Mouse (Mus musculus) forelimb bud, embryonic 11.5 days (tissue): ENCODE results near the gene Frmpd4.

Experiments
- DNase-seq: peaks from one replicate; pipeline ENCODE4 v3.0.0-alpha.2; 2012; ENCODE audit warnings: low read depth, low spot score

The Frmpd4 gene

DNA sequence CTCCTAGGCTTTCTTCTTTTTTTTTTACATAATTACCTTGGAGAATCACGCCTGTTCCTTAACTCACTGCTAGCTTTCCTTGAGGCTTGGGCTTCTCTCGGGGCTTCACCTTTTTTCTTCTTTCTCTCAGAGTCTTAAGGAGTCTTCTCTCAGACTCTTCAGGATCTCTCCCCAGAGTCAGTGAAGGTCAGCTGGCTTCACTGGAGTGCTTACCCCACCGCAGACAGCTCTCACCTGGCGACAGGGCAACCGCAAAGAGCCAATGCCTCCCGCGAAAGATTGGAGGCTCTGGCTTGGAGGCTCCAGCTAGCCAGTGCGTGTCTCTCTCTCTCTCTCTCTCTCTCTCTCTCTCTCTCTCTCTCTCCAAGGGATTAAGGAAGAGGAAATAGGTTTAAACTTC, 453.0 kb downstream of the Frmpd4 start:
- no peak for DNase-seq

- no peak for DNase-seq
Measured at GRCm38 (mm10) chrX:168123589-168123965, 453.5 kb downstream of the Frmpd4 start.

DNA sequence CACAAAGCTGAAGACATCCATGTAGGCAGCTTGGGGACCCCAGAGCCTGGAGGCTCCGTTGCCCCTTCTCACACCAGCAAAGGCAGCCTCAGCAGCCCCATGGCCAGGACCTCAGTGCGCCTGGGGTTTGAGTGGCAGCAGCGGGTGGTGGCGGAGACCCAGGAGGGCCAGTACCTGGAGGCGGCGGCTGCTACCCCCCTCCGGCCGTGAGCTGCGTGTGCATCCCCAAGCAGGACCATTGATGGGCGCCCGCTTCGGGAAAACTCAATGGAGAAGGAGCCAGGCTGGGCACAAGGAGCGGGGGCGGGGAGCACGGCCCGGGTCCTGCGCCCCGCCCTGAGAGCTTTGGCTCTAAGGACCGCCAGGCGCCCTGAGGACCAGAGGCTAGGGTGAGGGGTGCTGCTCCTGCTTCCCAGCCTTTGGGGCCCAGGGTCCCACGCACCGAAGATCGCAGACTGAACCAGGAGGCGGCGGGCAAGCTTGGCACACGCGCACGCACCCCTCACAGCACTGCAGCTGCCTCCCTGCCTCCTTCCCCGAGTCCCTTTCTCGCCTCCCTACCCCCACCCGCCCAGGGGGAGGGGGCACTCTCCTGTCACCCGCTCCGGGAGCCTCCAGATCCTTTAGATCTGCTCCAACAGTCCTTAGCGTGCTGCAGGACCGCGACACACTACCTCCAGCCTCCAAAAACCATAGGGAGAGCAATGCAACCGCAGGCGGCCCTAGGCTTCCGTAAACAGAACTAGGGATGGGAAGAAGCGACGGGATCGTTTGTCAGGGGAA, 454.0 kb downstream of the Frmpd4 start:
- DNase-seq = no peak

DNA sequence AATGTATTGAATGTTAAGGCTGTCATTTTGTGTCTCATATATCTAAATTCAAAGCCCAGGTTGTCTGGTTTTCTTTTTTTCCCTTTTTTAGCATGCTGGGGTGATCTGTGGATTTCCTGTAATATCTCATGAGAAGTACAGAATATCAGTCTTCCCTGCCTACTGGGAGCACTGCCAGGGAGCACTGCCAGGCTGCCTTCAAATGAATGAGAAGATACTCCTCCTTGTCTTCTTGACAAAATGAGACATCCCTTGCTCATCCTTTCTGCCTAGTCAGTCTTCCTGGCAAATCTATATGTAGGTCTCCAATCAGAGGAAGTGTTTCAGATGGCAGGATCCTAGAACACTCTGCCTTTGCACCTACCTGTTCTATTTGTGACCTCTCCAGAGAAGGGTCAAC, 535.4 kb downstream of the Frmpd4 start:
- DNase-seq = no peak

GRCm38 (mm10) chrX:168020574-168021145, 556.4 kb downstream of the Frmpd4 start:
- no peak for DNase-seq

GRCm38 (mm10) chrX:168017792-168018191, 559.2 kb downstream of the Frmpd4 start:
- DNase-seq = no peak

DNA sequence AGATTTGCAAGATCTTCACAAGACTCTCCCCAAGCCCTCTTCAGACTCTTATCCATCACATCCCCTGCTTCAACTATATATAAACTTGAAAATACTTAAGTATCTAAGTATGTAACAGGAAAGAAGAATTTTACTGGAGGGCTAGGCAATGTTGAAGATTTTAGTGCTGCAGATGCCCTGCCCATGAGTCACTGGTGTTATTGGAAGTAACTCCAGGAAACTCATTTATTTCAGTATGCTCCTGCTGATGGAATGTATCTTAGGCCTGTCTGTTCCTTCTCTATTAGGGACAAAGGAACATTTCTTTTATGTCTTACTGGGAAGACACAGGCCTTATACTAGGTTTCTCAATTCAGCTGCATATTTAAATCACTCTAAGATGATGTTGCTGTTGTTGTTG, 592.2 kb downstream of the Frmpd4 start:
- no peak for DNase-seq

GRCm38 (mm10) chrX:167951207-167951606, 625.8 kb downstream of the Frmpd4 start:
- DNase-seq = no peak

GRCm38 (mm10) chrX:167909483-167909882, 667.5 kb downstream of the Frmpd4 start:
- DNase-seq = no peak

- no peak for DNase-seq
Measured at GRCm38 (mm10) chrX:167901046-167901445, 676.0 kb downstream of the Frmpd4 start.

- DNase-seq = no peak
Measured at GRCm38 (mm10) chrX:167854821-167855220, 722.2 kb downstream of the Frmpd4 start.

- no peak for DNase-seq
Measured at GRCm38 (mm10) chrX:167832543-167832942, 744.5 kb downstream of the Frmpd4 start.

- no peak for DNase-seq
Measured at GRCm38 (mm10) chrX:167828456-167828855, 748.6 kb downstream of the Frmpd4 start.

- DNase-seq = no peak
Measured at GRCm38 (mm10) chrX:167817363-167817762, 759.7 kb downstream of the Frmpd4 start.

DNA sequence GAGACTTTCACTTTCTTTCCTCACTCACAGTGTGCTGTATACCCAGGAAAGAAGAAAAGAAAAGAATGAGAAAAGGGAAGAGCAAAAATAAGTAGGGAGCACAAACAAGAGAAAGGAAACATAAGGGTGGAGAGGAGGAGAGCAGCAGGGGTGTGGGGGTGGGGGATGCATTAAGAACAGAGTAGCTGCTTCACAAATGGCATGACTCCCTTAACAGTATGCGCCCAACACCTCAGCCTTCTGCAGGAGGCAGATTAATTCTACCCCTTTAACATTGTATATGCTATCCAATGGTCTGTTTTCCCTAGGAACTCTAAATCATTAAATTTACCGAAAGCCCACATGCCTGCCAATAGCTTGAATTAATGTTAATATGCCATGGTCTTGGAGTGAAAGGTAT, 766.9 kb downstream of the Frmpd4 start:
- DNase-seq = no peak

GRCm38 (mm10) chrX:167808572-167808971, 768.5 kb downstream of the Frmpd4 start:
- DNase-seq = no peak

- DNase-seq = no peak
Measured at GRCm38 (mm10) chrX:167788737-167789136, 788.3 kb downstream of the Frmpd4 start.

DNA sequence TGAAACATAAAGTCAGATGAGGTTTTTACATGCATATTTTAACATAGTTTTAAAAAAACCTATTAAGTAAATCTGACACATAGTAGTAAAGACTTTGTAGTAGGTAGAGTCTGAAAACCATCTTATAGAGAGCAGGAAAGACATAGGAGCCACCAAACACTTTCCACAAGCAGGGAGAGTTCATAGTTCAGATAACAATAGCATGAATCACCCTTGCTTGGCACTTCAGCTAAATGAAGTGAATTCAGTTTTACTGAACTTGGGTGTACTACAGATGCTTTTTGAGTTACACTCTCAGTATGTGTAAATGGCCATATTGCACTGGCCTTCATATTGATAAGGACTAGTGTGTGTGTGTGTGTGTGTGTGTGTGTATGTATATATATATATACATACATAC, 793.5 kb downstream of the Frmpd4 start:
- DNase-seq = no peak

DNA sequence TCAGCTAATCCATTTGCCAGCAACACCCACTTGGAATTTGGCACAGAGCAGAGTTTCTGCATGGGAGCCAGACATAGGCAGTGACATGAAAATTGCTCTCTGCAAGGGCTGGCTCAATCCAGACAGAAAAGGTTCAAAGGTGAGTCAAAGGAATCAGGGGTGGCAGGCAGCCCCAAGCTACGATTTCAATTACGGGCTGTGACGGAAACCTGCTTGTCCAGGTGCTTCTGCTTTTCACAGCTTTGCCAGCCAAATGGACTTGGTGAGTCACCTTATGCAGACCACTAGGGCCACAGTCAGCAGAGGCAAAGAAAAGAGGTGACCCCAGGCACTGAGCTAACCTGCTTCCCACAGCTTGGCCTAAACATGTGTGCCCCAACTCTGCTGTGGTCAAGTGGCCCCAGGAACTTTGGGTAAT, 857.5 kb downstream of the Frmpd4 start:
- DNase-seq = no peak

GRCm38 (mm10) chrX:167719092-167719491, 857.9 kb downstream of the Frmpd4 start:
- no peak for DNase-seq

DNA sequence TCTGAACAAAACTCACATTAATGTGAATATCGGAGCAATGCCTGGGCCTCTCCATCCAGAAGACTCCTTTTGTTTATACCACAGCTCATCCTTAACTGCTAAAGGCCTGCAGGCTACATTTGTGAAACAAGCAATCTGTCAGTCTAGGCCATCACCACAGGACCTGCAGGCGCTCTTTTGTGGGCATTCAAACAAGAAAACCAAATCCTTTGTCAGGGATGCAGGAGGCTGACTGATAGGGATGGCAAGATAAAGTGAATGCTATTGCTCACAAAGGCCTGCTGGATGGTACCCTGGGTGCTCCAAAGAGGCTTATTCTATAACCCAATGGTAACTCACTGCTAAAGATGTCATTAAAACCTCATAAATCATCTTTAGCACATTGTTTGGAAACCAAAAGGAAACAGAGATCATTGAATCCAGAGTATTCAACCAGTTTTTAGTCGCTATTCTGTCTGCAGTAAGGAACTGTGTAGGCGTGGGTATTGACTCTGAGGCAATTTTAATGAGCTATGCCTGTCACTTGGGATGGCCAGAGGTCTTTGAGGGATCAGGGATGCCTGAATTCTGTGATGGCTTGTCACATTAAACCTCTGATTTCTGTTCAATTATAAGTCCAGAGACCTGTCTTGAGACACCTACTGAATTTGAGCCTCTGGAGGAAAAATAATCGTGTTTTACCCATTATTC, 922.1 kb downstream of the Frmpd4 start:
- no peak for DNase-seq

DNA sequence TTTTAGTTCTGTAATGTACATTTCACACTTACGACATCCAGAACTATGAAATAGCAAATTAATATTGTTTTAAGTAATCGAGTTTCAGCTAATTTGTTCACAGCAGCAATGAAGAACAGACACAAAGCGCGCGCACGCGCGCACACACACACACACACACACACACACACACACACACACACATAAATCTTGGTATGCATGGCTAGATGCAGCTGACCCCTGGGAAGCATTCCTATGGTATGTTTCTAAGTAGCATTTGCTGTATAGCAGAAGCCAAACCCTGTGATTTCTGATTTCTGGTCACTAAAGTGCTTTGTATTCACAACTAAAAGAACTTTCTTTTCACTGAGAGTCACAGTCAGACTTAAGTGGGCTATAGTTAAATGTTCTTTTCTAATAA, 922.8 kb downstream of the Frmpd4 start:
- no peak for DNase-seq
